Mouse (Mus musculus) forebrain, embryonic 14.5 days (tissue): ENCODE measurements at regions not wholly inside any gene's neighbourhood (a gene's known extent, or its start where the extent isn't known, plus 50 kb on each side); places are given as distances from the start of the nearest gene placed in this dataset.

Source experiments
- ATAC-seq: fragments of 200-750 bp; cut with Nextera tagmentation; 2 replicates; pipeline ENCODE4 v1.8.0; 2017; ENCODE audit warnings: mild to moderate bottlenecking, moderate library complexity
- DNase-seq: peaks from one replicate; pipeline ENCODE4 v3.0.0-alpha.2; 2015; ENCODE audit warnings: low spot score
- H3K27ac ChIP-seq: fragments of 300-500 bp; sonication (generic); 2 replicates; pipeline ENCODE4 v1.5.1; 2014; ENCODE audit warnings: low read depth, mild to moderate bottlenecking, control low read depth, low read length, moderate library complexity
- H3K27me3 ChIP-seq: fragments of 300-500 bp; sonication (generic); replicated peaks from 2 replicates; pipeline ENCODE4 v1.6.1; 2014; ENCODE audit warnings: low read length, control low read depth, mixed read lengths; ENCODE audit not compliant: control insufficient read depth, insufficient read depth
- H3K36me3 ChIP-seq: fragments of 300-500 bp; sonication (generic); 2 replicates; pipeline ENCODE4 v1.6.1; 2014; ENCODE audit warnings: low read length, control low read depth; ENCODE audit not compliant: control insufficient read depth, insufficient read depth
- H3K4me1 ChIP-seq: fragments of 300-500 bp; sonication (generic); 2 replicates; pipeline ENCODE4 v1.6.1; 2014; ENCODE audit warnings: antibody characterized with exemption, low read length, control low read depth; ENCODE audit not compliant: control insufficient read depth, insufficient read depth
- H3K4me2 ChIP-seq: fragments of 300-500 bp; sonication (generic); 2 replicates; pipeline ENCODE4 v1.6.1; 2014; ENCODE audit warnings: mild to moderate bottlenecking, control low read depth, low read length
- H3K4me3 ChIP-seq: fragments of 300-500 bp; sonication (generic); 2 replicates; pipeline ENCODE4 v1.5.1; 2014; ENCODE audit warnings: low read depth, low read length, control low read depth
- H3K9ac ChIP-seq: fragments of 300-500 bp; sonication (generic); 2 replicates; pipeline ENCODE4 v1.6.1; 2014; ENCODE audit warnings: mild to moderate bottlenecking, low read length, control low read depth, moderate library complexity
- H3K9me3 ChIP-seq: fragments of 300-500 bp; sonication (generic); replicated peaks from 2 replicates; pipeline ENCODE4 v1.6.1; 2016; ENCODE audit warnings: low read length, control low read depth, mixed read lengths; ENCODE audit not compliant: control insufficient read depth
- WGBS: fragments of 180-500 bp; shearing (Covaris S2); extraction: QIAGEN DNeasy Blood & Tissue Kit; methylation state at CpG from one replicate; pipeline ENCODE4 v1.1.7; 2014; 5-methylcytosine and 5-hydroxymethylcytosine counted together

DNA sequence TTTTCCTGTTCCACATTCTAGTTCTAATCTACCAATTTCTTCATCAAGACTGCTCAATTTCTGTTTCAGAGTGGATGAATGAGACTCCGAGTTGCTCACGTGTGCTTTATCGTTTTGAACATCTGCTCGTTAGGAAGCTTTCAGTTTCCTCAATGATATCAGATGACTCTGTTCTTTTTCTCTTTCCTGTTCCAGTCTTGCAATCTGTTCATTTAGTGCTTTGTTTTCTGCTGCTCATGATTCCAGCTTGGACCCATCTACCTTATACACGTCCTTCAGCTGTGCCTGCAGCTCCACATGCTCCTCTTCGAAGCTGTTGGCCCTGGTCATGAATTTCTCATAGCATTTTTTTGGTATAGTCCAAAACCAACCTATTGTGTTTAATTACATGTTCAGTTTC is 99.1 kb upstream of the Gm17728 start:
- Histone ChIP-seq H3K9ac (no peak overlapping the region), H3K9me3 (no peaks in the 10 kb centered on the region), H3K36me3 (no peaks in the 10 kb centered on the region), H3K4me2 (no peak overlapping the region), H3K4me1 (no peaks in the 10 kb centered on the region), H3K27me3 (no peaks in the 10 kb centered on the region), H3K27ac (no peak overlapping the region), H3K4me3 (no peak overlapping the region)
- ATAC-seq (no peak), DNase-seq (no peak)
- WGBS, result 57% methylated on average over 6 of the region's 6 CpGs

DNA sequence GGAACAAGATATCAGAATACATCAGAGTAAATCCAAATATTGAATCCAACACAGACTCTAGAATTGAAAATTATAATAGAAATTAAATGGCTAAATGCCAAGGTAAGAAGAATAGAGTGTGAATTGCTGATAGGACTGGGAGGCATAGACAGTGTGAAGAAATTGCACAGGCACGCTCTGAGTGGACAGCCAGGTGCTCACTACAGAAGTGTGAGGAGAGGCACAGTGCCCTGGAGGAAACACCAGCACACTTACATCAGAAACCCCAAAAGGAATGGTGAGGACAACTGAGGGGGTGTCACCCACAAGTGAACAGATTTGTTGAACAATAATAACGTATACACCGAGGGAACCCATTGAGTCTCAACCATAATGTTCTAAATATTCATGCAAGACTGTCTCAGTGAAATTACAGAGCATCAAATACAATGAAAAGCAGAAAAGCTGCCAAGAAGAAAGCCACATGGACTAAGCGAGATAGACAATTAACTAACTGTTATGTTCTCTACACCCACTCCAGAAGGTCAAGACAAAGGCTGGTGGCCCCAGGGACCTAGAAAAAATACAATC is 92.9 kb upstream of the Gm17728 start:
- 58% methylated on average over 4 of the region's 4 CpGs for WGBS
- DNase-seq, result peak; percentile 24
- H3K27me3 ChIP-seq, result no peaks in the 10 kb centered on the region
- no peaks in the 10 kb centered on the region for H3K9me3 ChIP-seq
- H3K27ac ChIP-seq, result no peak overlapping the region
- no peak overlapping the region for H3K9ac ChIP-seq
- no peak for ATAC-seq
- H3K4me3 ChIP-seq, result no peak overlapping the region
- H3K4me2 ChIP-seq, result no peak overlapping the region
- H3K4me1 ChIP-seq, result no peaks in the 10 kb centered on the region
- no peaks in the 10 kb centered on the region for H3K36me3 ChIP-seq

DNA sequence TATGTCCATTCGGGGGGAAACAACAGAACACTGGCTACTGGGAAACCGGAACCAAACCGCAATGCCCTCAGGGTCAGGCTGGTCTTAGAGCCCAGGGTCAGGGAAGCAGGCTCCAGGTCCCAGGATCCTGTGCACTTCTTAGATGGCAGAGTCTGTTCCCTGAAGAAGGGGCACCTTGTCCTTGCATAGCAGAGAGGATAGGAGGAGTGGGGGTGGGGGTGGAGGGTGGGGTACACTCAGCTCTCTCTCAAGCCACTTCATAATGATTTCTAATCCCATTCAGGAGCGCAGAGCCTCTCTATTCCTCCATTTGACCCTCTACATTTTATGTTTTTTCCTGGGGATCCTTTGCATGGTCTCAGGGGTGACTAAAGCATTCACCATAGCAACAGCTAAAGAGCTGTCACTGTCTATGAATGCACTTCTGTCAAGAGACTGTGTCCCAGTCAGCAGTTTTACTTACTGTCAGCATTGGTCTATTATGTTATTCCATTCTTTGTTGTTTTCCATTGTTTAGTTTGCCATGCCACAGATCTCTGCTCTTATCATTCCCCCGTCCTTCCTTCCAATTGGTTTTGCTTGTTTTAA is 64.2 kb upstream of the Gm17728 start:
- 73% methylated on average over 5 of the region's 5 CpGs for WGBS
- DNase-seq (peak; percentile 2), ATAC-seq (no peak)
- Histone ChIP-seq H3K4me1 (no peaks in the 10 kb centered on the region), H3K27ac (no peak overlapping the region), H3K36me3 (no peaks in the 10 kb centered on the region), H3K9ac (no peak overlapping the region), H3K9me3 (no peaks in the 10 kb centered on the region), H3K4me2 (no peak overlapping the region), H3K27me3 (no peaks in the 10 kb centered on the region), H3K4me3 (no peak overlapping the region)
